Mouse (Mus musculus) fat pad, adult 2 months (tissue): ENCODE measurements around the gene Synrg.

Experiments used
- DNase-seq: peaks from one replicate; pipeline ENCODE4 v3.0.0-alpha.2; 2011; ENCODE audit warnings: low read depth, low spot score; ENCODE audit errors: extremely low read depth

Gene Synrg

GRCm38 (mm10) chr11:83979992-83980391, 15.8 kb downstream of the Synrg start:
- no peak for DNase-seq

- no peak for DNase-seq
These were observed 17.1 kb downstream of the Synrg start for GRCm38 (mm10) chr11:83981338-83981737.

GRCm38 (mm10) chr11:83991701-83992100, 27.5 kb downstream of the Synrg start:
- DNase-seq, result no peak

- no peak for DNase-seq
These were observed 29.2 kb downstream of the Synrg start for GRCm38 (mm10) chr11:83993428-83993827.

GRCm38 (mm10) chr11:83994481-83994880, 30.3 kb downstream of the Synrg start:
- DNase-seq, result no peak

GRCm38 (mm10) chr11:83995535-83995950, 31.3 kb downstream of the Synrg start:
- no peak for DNase-seq

GRCm38 (mm10) chr11:83997171-83997868, 33.1 kb downstream of the Synrg start:
- no peak for DNase-seq

- DNase-seq, result no peak
These were observed 34.8 kb downstream of the Synrg start for GRCm38 (mm10) chr11:83998993-83999392.

GRCm38 (mm10) chr11:83999411-83999915, 35.2 kb downstream of the Synrg start:
- no peak for DNase-seq

- no peak for DNase-seq
These were observed 37.0 kb downstream of the Synrg start for GRCm38 (mm10) chr11:84001257-84001656.

GRCm38 (mm10) chr11:84003986-84004385, 39.8 kb downstream of the Synrg start:
- no peak for DNase-seq

GRCm38 (mm10) chr11:84009001-84009400, 44.8 kb downstream of the Synrg start:
- no peak for DNase-seq

GRCm38 (mm10) chr11:84010411-84010810, 46.2 kb downstream of the Synrg start:
- DNase-seq, result no peak

GRCm38 (mm10) chr11:84011050-84011449, 46.8 kb downstream of the Synrg start:
- DNase-seq, result no peak

GRCm38 (mm10) chr11:84011576-84011975, 47.3 kb downstream of the Synrg start:
- no peak for DNase-seq

GRCm38 (mm10) chr11:84013105-84013504, 48.9 kb downstream of the Synrg start:
- no peak for DNase-seq

- no peak for DNase-seq
These were observed 52.0 kb downstream of the Synrg start for GRCm38 (mm10) chr11:84016147-84016809.

- no peak for DNase-seq
These were observed 52.7 kb downstream of the Synrg start for GRCm38 (mm10) chr11:84016810-84017508.

GRCm38 (mm10) chr11:84027231-84027630, 63.0 kb downstream of the Synrg start:
- no peak for DNase-seq

- DNase-seq, result peak; percentile 71
These were observed 64.2 kb downstream of the Synrg start for GRCm38 (mm10) chr11:84028271-84029028.

- no peak for DNase-seq
These were observed 67.7 kb downstream of the Synrg start for GRCm38 (mm10) chr11:84031971-84032370.
